Mouse (Mus musculus) midbrain, embryonic 14.5 days (tissue): ENCODE results near the gene Bbc3. TPM values are rescaled to one million over a fixed set of nuclear protein-coding genes. Genes with fewer than 3 reads are reported as not detected.

Experiments
- ATAC-seq: fragments of 200-750 bp; cut with Nextera tagmentation; 2 replicates; pipeline ENCODE4 v1.8.0; 2017; ENCODE audit warnings: moderate number of reproducible peaks, moderate library complexity; ENCODE audit not compliant: low FRiP score, low TSS enrichment
- DNase-seq: peaks from one replicate; pipeline ENCODE4 v3.0.0-alpha.2; 2015
- H3K27ac ChIP-seq: fragments of 300-500 bp; sonication (generic); replicated peaks from 2 replicates; pipeline ENCODE4 v1.5.1; 2014; ENCODE audit warnings: mild to moderate bottlenecking, low read depth, low read length, moderate library complexity
- H3K27me3 ChIP-seq: fragments of 300-500 bp; sonication (generic); 2 replicates; pipeline ENCODE4 v1.6.1; 2014; ENCODE audit warnings: low read length, control low read depth, mixed read lengths; ENCODE audit not compliant: control insufficient read depth, insufficient read depth
- H3K36me3 ChIP-seq: fragments of 300-500 bp; sonication (generic); 2 replicates; pipeline ENCODE4 v1.6.1; 2014; ENCODE audit warnings: low read length, control low read depth; ENCODE audit not compliant: control insufficient read depth, insufficient read depth
- H3K4me1 ChIP-seq: fragments of 300-500 bp; sonication (generic); 2 replicates; pipeline ENCODE4 v1.6.1; 2014; ENCODE audit warnings: mild to moderate bottlenecking, antibody characterized with exemption, low read length, control low read depth; ENCODE audit not compliant: control insufficient read depth, insufficient read depth
- H3K4me2 ChIP-seq: fragments of 300-500 bp; sonication (generic); 2 replicates; pipeline ENCODE4 v1.6.1; 2014; ENCODE audit warnings: mild to moderate bottlenecking, low read length, moderate library complexity
- H3K4me3 ChIP-seq: fragments of 300-500 bp; sonication (generic); replicated peaks from 2 replicates; pipeline ENCODE4 v1.5.1; 2014; ENCODE audit warnings: low read depth, low read length
- H3K9ac ChIP-seq: fragments of 300-500 bp; sonication (generic); replicated peaks from 2 replicates; pipeline ENCODE4 v1.6.1; 2014; ENCODE audit warnings: mild to moderate bottlenecking, low read length, moderate library complexity
- H3K9me3 ChIP-seq: fragments of 300-500 bp; sonication (generic); 2 replicates; pipeline ENCODE4 v1.6.1; 2016; ENCODE audit warnings: low read length, control low read depth, mixed read lengths; ENCODE audit not compliant: control insufficient read depth
- WGBS: fragments of 180-500 bp; shearing (Covaris S2); extraction: QIAGEN DNeasy Blood & Tissue Kit; methylation state at CpG from one replicate; pipeline ENCODE4 v1.1.7; 2014; 5-methylcytosine and 5-hydroxymethylcytosine counted together
- polyA plus RNA-seq: library from polyadenylated mRNA; unstranded; fragments of >200 nt; fragmentation: Nextera tagmentation; extraction: Ambion mirVana; gene quantifications from 2 replicates; pipeline ENCODE4 v1.2.1, GENCODE M21; 2014

The Bbc3 gene
- polyA plus RNA-seq, 1 experiment from 2014 or later: 16.8 TPM

- DNase-seq: peak; percentile 98
- Histone ChIP-seq H3K4me3 (peak within 1 kb of the TSS; percentile 67), H3K9me3 (no peaks in the 10 kb centered on the region), H3K27me3 (no peaks in the 10 kb centered on the region), H3K27ac (peak within 1 kb of the TSS; percentile 95), H3K9ac (peak within 1 kb of the TSS; percentile 65), H3K4me2 (peak within 1 kb of the TSS; percentile 51), H3K36me3 (peaks cover 26% of the 10 kb centered on the region), H3K4me1 (no peaks in the 10 kb centered on the region)
- WGBS: under 1% methylated on average over 70 of the region's 70 CpGs
- ATAC-seq: peak; percentile 95
These were observed 21.9 kb upstream of the Bbc3 start, which contains the start of gene Ccdc9 for GRCm38 (mm10) chr7:16286026-16286961. Ccdc9 (minus strand) TSS chr7:16286795.

GRCm38 (mm10) chr7:16287016-16287415 lies 21.2 kb upstream of the Bbc3 start:
- no peaks in the 10 kb centered on the region for H3K4me1 ChIP-seq
- ATAC-seq (no peak), DNase-seq (no peak)
- peak overlapping the region; percentile 51 for H3K4me2 ChIP-seq
- 82% methylated on average over 2 of the region's 2 CpGs for WGBS
- H3K27ac ChIP-seq: peak overlapping the region; percentile 95; the same call in 1 of the 2 replicates
- no peaks in the 10 kb centered on the region for H3K9me3 ChIP-seq
- peaks cover 19% of the 10 kb centered on the region for H3K36me3 ChIP-seq
- H3K4me3 ChIP-seq: peak overlapping the region; percentile 67
- H3K27me3 ChIP-seq: no peaks in the 10 kb centered on the region
- H3K9ac ChIP-seq: peak overlapping the region; percentile 65

GRCm38 (mm10) chr7:16287791-16288190 lies 20.4 kb upstream of the Bbc3 start:
- H3K4me3 ChIP-seq: no peak overlapping the region
- no peak overlapping the region for H3K9ac ChIP-seq
- no peaks in the 10 kb centered on the region for H3K4me1 ChIP-seq
- H3K27me3 ChIP-seq: no peaks in the 10 kb centered on the region
- H3K27ac ChIP-seq: no peak overlapping the region
- peaks cover 11% of the 10 kb centered on the region for H3K36me3 ChIP-seq
- ATAC-seq: no peak
- WGBS: 82% methylated on average over 1 of the region's 1 CpGs
- H3K9me3 ChIP-seq: no peaks in the 10 kb centered on the region
- no peak overlapping the region for H3K4me2 ChIP-seq
- DNase-seq: no peak

GRCm38 (mm10) chr7:16294346-16294745 lies 13.8 kb upstream of the Bbc3 start:
- Histone ChIP-seq H3K4me2 (peak overlapping the region; percentile 79), H3K4me3 (no peak overlapping the region), H3K9me3 (no peaks in the 10 kb centered on the region), H3K27me3 (no peaks in the 10 kb centered on the region), H3K4me1 (peaks cover 15% of the 10 kb centered on the region; the same call in 1 of the 2 replicates), H3K9ac (no peak overlapping the region), H3K36me3 (no peaks in the 10 kb centered on the region), H3K27ac (no peak overlapping the region)
- DNase-seq (peak; percentile 73), ATAC-seq (no peak)
- 33% methylated on average over 4 of the region's 4 CpGs for WGBS

- Histone ChIP-seq H3K36me3 (no peaks in the 10 kb centered on the region), H3K4me2 (peak overlapping the region; percentile 79), H3K27me3 (no peaks in the 10 kb centered on the region), H3K9me3 (no peaks in the 10 kb centered on the region), H3K4me3 (peak overlapping the region; percentile 40), H3K4me1 (peaks cover 16% of the 10 kb centered on the region; the same call in 1 of the 2 replicates), H3K27ac (peak overlapping the region; percentile 73), H3K9ac (no peak overlapping the region; the same call in 1 of the 2 replicates)
- peak; percentile 73 for ATAC-seq
- under 1% methylated on average over 23 of the region's 23 CpGs for WGBS
- DNase-seq: peak; percentile 95
These were observed 13.4 kb upstream of the Bbc3 start for GRCm38 (mm10) chr7:16294837-16295236.

GRCm38 (mm10) chr7:16295321-16295900 lies 12.8 kb upstream of the Bbc3 start:
- H3K9ac ChIP-seq: no peak overlapping the region; the same call in 1 of the 2 replicates
- H3K4me3 ChIP-seq: peak overlapping the region; percentile 40
- no peaks in the 10 kb centered on the region for H3K9me3 ChIP-seq
- 1% methylated on average over 41 of the region's 41 CpGs for WGBS
- no peaks in the 10 kb centered on the region for H3K27me3 ChIP-seq
- ATAC-seq (peak; percentile 37), DNase-seq (peak; percentile 82)
- H3K27ac ChIP-seq: peak overlapping the region; percentile 73
- peaks cover 19% of the 10 kb centered on the region for H3K4me1 ChIP-seq
- no peaks in the 10 kb centered on the region for H3K36me3 ChIP-seq
- H3K4me2 ChIP-seq: peak overlapping the region; percentile 79

GRCm38 (mm10) chr7:16296146-16296545 lies 12.0 kb upstream of the Bbc3 start:
- H3K27ac ChIP-seq: 0 out of 2 replicates have a peak overlapping the region, but pooled peaks have one; percentile 37
- ATAC-seq: no peak
- H3K9me3 ChIP-seq: no peaks in the 10 kb centered on the region
- H3K4me1 ChIP-seq: peaks cover 19% of the 10 kb centered on the region
- no peaks in the 10 kb centered on the region for H3K36me3 ChIP-seq
- H3K27me3 ChIP-seq: no peaks in the 10 kb centered on the region
- no peak overlapping the region for H3K4me3 ChIP-seq
- 39% methylated on average over 2 of the region's 2 CpGs for WGBS
- DNase-seq: no peak
- H3K9ac ChIP-seq: no peak overlapping the region
- H3K4me2 ChIP-seq: peak overlapping the region; percentile 79

GRCm38 (mm10) chr7:16296766-16297390 lies 11.3 kb upstream of the Bbc3 start:
- Histone ChIP-seq H3K4me2 (peak overlapping the region; percentile 79), H3K9me3 (no peaks in the 10 kb centered on the region), H3K36me3 (no peaks in the 10 kb centered on the region), H3K9ac (peak overlapping the region; percentile 43), H3K4me3 (peak overlapping the region; percentile 30), H3K27ac (peak overlapping the region; percentile 37), H3K4me1 (peaks cover 19% of the 10 kb centered on the region), H3K27me3 (no peaks in the 10 kb centered on the region)
- DNase-seq (peak; percentile 88), ATAC-seq (no peak)
- WGBS: under 1% methylated on average over 22 of the region's 22 CpGs
